In genomic region chr17:67512008-67512407, GRCm38 (mm10) we compare ENCODE assay signal across 10 mouse cellular contexts.
A peak's percentile ranks its signal among the peaks of the same experiment; 100 is the strongest.
DNase-seq lines count a peak whose midpoint lies in the region; ATAC-seq and TF ChIP-seq lines count a peak whose summit lies in the region.
"Had no signal": no experiment of that assay in that cellular context is flagged by ENCODE, and none has a peak within 500 bp of the region (broad histone marks: within the 10 kb centered on the region; RNA-seq: fewer than 3 reads in every experiment).

No protein-coding gene starts in this region.

- no peak overlapping the region for H3K4me3 ChIP-seq in layer of hippocampus, adult 2 months
- H3K4me3 ChIP-seq in embryonic facial prominence, embryonic 15.5 days (replicated peaks): no peak overlapping the region
- no peak overlapping the region for H3K4me3 ChIP-seq in heart, embryonic 12.5 days
- H3K4me3 ChIP-seq: hindbrain, embryonic 10.5 days had no signal

- no peaks in the 10 kb centered on the region for H3K4me1 ChIP-seq in embryonic facial prominence, embryonic 15.5 days
- peaks cover 5% of the 10 kb centered on the region; the same call in 1 of the 2 replicates for H3K4me1 ChIP-seq in heart, embryonic 12.5 days (replicated peaks)

- H3K36me3 ChIP-seq in embryonic facial prominence, embryonic 15.5 days: no peaks in the 10 kb centered on the region
- no peaks in the 10 kb centered on the region for H3K36me3 ChIP-seq in heart, embryonic 12.5 days
- H3K36me3 ChIP-seq: hindbrain, embryonic 10.5 days had no signal

- WGBS in embryonic facial prominence, embryonic 15.5 days: 72% methylated on average over 6 of the region's 6 CpGs
- WGBS in heart, embryonic 12.5 days: 51% methylated on average over 6 of the region's 6 CpGs

- H3K27me3 ChIP-seq in embryonic facial prominence, embryonic 15.5 days: no peaks in the 10 kb centered on the region
- H3K27me3 ChIP-seq in heart, embryonic 12.5 days (replicated peaks): no peaks in the 10 kb centered on the region

- peak overlapping the region; percentile 64 for H3K27ac ChIP-seq in layer of hippocampus, adult 2 months
- H3K27ac ChIP-seq in embryonic facial prominence, embryonic 15.5 days (replicated peaks): peak overlapping the region; percentile 28; the same call in 1 of the 2 replicates
- peak overlapping the region; percentile 53 for H3K27ac ChIP-seq in heart, embryonic 12.5 days (ENCODE audit: poor library complexity, severe bottlenecking)
- H3K27ac ChIP-seq: hindbrain, embryonic 10.5 days had no signal

- no peak for ATAC-seq in embryonic facial prominence, embryonic 15.5 days (ENCODE audit: insufficient number of reproducible peaks, low FRiP score, low TSS enrichment, low read depth)
- no peak for ATAC-seq in heart, embryonic 12.5 days (ENCODE audit: insufficient number of reproducible peaks, low FRiP score)
- no peak for ATAC-seq in activated CD4-positive, CD25-positive, alpha-beta regulatory T cell, adult 4 months

- H3K4me2 ChIP-seq in embryonic facial prominence, embryonic 15.5 days (replicated peaks): no peak overlapping the region
- no peak overlapping the region for H3K4me2 ChIP-seq in heart, embryonic 12.5 days

- TF ChIP-seq CTCF in layer of hippocampus, adult 2 months (conservative IDR thresholded peaks at IDR 0.05): no peak

- no peaks in the 10 kb centered on the region for H3K9me3 ChIP-seq in embryonic facial prominence, embryonic 15.5 days (replicated peaks)
- H3K9me3 ChIP-seq in heart, embryonic 12.5 days (replicated peaks): no peaks in the 10 kb centered on the region
- H3K9me3 ChIP-seq: hindbrain, embryonic 10.5 days had no signal

- DNase-seq in layer of hippocampus, adult 2 months (ENCODE audit: low spot score in 2 of 2): no peak
- DNase-seq in layer of hippocampus, postnatal 36 days: no peak
- DNase-seq in lung, postnatal 36 days: peak; percentile 12
- DNase-seq in adrenal gland, adult 2 months: no peak
- DNase-seq: right cerebral cortex, postnatal 4 days; thymus, adult 2 months had no signal

- H3K9ac ChIP-seq in embryonic facial prominence, embryonic 15.5 days: no peak overlapping the region
- H3K9ac ChIP-seq in heart, embryonic 12.5 days: no peak overlapping the region
